Mouse (Mus musculus): ENCODE measurements around the gene Olfr1501. TPM values are rescaled to one million over a fixed set of nuclear protein-coding genes. Genes with fewer than 3 reads are reported as not detected.
A peak's percentile ranks its signal among the peaks of the same experiment; 100 is the strongest.
"Not testable (repeated sequence)": the region's sequence is repeated elsewhere in the genome, so short reads cannot be mapped to it uniquely, and the experiment has no call there.

Olfr1501 gene
- polyA plus RNA-seq, 2 experiments, result not detected

- no peak for DNase-seq (ENCODE audit: low spot score)
- no peaks in the 10 kb centered on the region for H3K36me3 ChIP-seq (ENCODE audit: control insufficient read depth, insufficient read depth, low read length)
- H3K27ac ChIP-seq (replicated peaks; ENCODE audit: low read depth, low read length), result no peak within 1 kb of the TSS
- no peak for ATAC-seq (ENCODE audit: low FRiP score, low read depth)
- H3K4me3 ChIP-seq (replicated peaks; ENCODE audit: low read length), result no peak within 1 kb of the TSS
- no peak within 1 kb of the TSS for H3K4me2 ChIP-seq (replicated peaks; ENCODE audit: low read depth, low read length, severe bottlenecking)
- H3K27me3 ChIP-seq (ENCODE audit: control insufficient read depth, insufficient read depth, low read length), result no peaks in the 10 kb centered on the region
- H3K9ac ChIP-seq (ENCODE audit: low read depth, low read length, severe bottlenecking), result no peak within 1 kb of the TSS
- H3K4me1 ChIP-seq (ENCODE audit: control insufficient read depth, insufficient read depth, low read length), result no peaks in the 10 kb centered on the region
- no peaks in the 10 kb centered on the region for H3K9me3 ChIP-seq (ENCODE audit: control insufficient read depth, low read length)
- no peak for TF ChIP-seq POLR2A (IDR thresholded peaks at IDR 0.05; ENCODE audit: borderline replicate concordance, extremely low read depth, insufficient read depth, insufficient read length)
Measured at GRCm38 (mm10) chr19:13819347-13819746, 31.1 kb downstream of the Olfr1501 start, which contains the start of gene Olfr1499. Gene Olfr1499 (minus strand): TSS chr19:13819447.

- no peak for TF ChIP-seq POLR2A (IDR thresholded peaks at IDR 0.05; ENCODE audit: borderline replicate concordance, extremely low read depth, insufficient read depth, insufficient read length)
- Histone ChIP-seq H3K9me3 (ENCODE audit: control insufficient read depth, low read length) (no peaks in the 10 kb centered on the region), H3K27ac (replicated peaks; ENCODE audit: low read depth, low read length) (no peak overlapping the region), H3K36me3 (ENCODE audit: control insufficient read depth, insufficient read depth, low read length) (no peaks in the 10 kb centered on the region), H3K9ac (ENCODE audit: low read depth, low read length, severe bottlenecking) (no peak overlapping the region), H3K4me1 (ENCODE audit: control insufficient read depth, insufficient read depth, low read length) (no peaks in the 10 kb centered on the region), H3K27me3 (ENCODE audit: control insufficient read depth, insufficient read depth, low read length) (no peaks in the 10 kb centered on the region), H3K4me2 (replicated peaks; ENCODE audit: low read depth, low read length, severe bottlenecking) (no peak overlapping the region), H3K4me3 (replicated peaks; ENCODE audit: low read length) (no peak overlapping the region)
- ATAC-seq (ENCODE audit: low FRiP score, low read depth) (no peak), DNase-seq (ENCODE audit: low spot score) (peak; percentile 4)
- 38% methylated on average over 5 of the region's 5 CpGs for WGBS
Measured at GRCm38 (mm10) chr19:13818827-13819226, 31.7 kb downstream of the Olfr1501 start.

- Histone ChIP-seq H3K4me2 (replicated peaks; ENCODE audit: low read depth, low read length, severe bottlenecking) (no peak overlapping the region), H3K27ac (replicated peaks; ENCODE audit: low read depth, low read length) (no peak overlapping the region), H3K4me3 (replicated peaks; ENCODE audit: low read length) (no peak overlapping the region), H3K27me3 (ENCODE audit: control insufficient read depth, insufficient read depth, low read length) (no peaks in the 10 kb centered on the region), H3K4me1 (ENCODE audit: control insufficient read depth, insufficient read depth, low read length) (no peaks in the 10 kb centered on the region), H3K36me3 (ENCODE audit: control insufficient read depth, insufficient read depth, low read length) (no peaks in the 10 kb centered on the region), H3K9ac (ENCODE audit: low read depth, low read length, severe bottlenecking) (no peak overlapping the region), H3K9me3 (ENCODE audit: control insufficient read depth, low read length) (no peaks in the 10 kb centered on the region)
- no peak for TF ChIP-seq POLR2A (IDR thresholded peaks at IDR 0.05; ENCODE audit: borderline replicate concordance, extremely low read depth, insufficient read depth, insufficient read length)
- no peak for DNase-seq (ENCODE audit: low spot score)
- WGBS, result 63% methylated on average over 2 of the region's 2 CpGs
- ATAC-seq (ENCODE audit: low FRiP score, low read depth), result no peak
Measured at GRCm38 (mm10) chr19:13812823-13813222, 37.7 kb downstream of the Olfr1501 start.

GRCm38 (mm10) chr19:13805486-13805885, 45.0 kb downstream of the Olfr1501 start:
- not testable (repeated sequence) for H3K36me3 ChIP-seq (ENCODE audit: control insufficient read depth, insufficient read depth, low read length); H3K27ac ChIP-seq (replicated peaks; ENCODE audit: low read depth, low read length); DNase-seq (ENCODE audit: low spot score); H3K9me3 ChIP-seq (ENCODE audit: control insufficient read depth, low read length); H3K4me2 ChIP-seq (replicated peaks; ENCODE audit: low read depth, low read length, severe bottlenecking); H3K9ac ChIP-seq (ENCODE audit: low read depth, low read length, severe bottlenecking); ATAC-seq (ENCODE audit: low FRiP score, low read depth); H3K4me1 ChIP-seq (ENCODE audit: control insufficient read depth, insufficient read depth, low read length); H3K27me3 ChIP-seq (ENCODE audit: control insufficient read depth, insufficient read depth, low read length); H3K4me3 ChIP-seq (replicated peaks; ENCODE audit: low read length)
- WGBS, result 64% methylated on average over 1 of the region's 1 CpGs

- no peaks in the 10 kb centered on the region for H3K27me3 ChIP-seq (ENCODE audit: control insufficient read depth, insufficient read depth, low read length)
- no peaks in the 10 kb centered on the region for H3K4me1 ChIP-seq (ENCODE audit: control insufficient read depth, insufficient read depth, low read length)
- no peak within 1 kb of the TSS for H3K9ac ChIP-seq (ENCODE audit: low read depth, low read length, severe bottlenecking)
- H3K4me3 ChIP-seq (replicated peaks; ENCODE audit: low read length), result no peak within 1 kb of the TSS
- H3K27ac ChIP-seq (replicated peaks; ENCODE audit: low read depth, low read length), result no peak within 1 kb of the TSS
- no peak for TF ChIP-seq POLR2A (IDR thresholded peaks at IDR 0.05; ENCODE audit: borderline replicate concordance, extremely low read depth, insufficient read depth, insufficient read length)
- H3K9me3 ChIP-seq (ENCODE audit: control insufficient read depth, low read length), result no peaks in the 10 kb centered on the region
- no peaks in the 10 kb centered on the region for H3K36me3 ChIP-seq (ENCODE audit: control insufficient read depth, insufficient read depth, low read length)
- no peak within 1 kb of the TSS for H3K4me2 ChIP-seq (replicated peaks; ENCODE audit: low read depth, low read length, severe bottlenecking)
- DNase-seq (ENCODE audit: low spot score) (no peak), ATAC-seq (ENCODE audit: low FRiP score, low read depth) (no peak)
Measured at GRCm38 (mm10) chr19:13798102-13798501, 52.4 kb downstream of the Olfr1501 start, which contains the start of gene Olfr1497. Gene Olfr1497 (minus strand): TSS chr19:13798202.

Other genes with a start within 250 kb of the Olfr1501 start
- not detected in 2 replicates for gene Olfr1487, start 233.3 kb downstream of the Olfr1501 start, polyA plus RNA-seq (2012; rRNA removed)
- gene Olfr1487, start 233.3 kb downstream of the Olfr1501 start, polyA plus RNA-seq (2014; fragmentation: Nextera tagmentation; extraction: Ambion mirVana), result not detected in 2 replicates
- gene Olfr1489, start 219.1 kb downstream of the Olfr1501 start, polyA plus RNA-seq (2012; rRNA removed), result not detected in 2 replicates
- gene Olfr1489, start 219.1 kb downstream of the Olfr1501 start, polyA plus RNA-seq (2014; fragmentation: Nextera tagmentation; extraction: Ambion mirVana), result not detected in 2 replicates
- gene Olfr1490, start 199.6 kb downstream of the Olfr1501 start, polyA plus RNA-seq (2012; rRNA removed), result not detected in 2 replicates
- not detected in 2 replicates for gene Olfr1490, start 199.6 kb downstream of the Olfr1501 start, polyA plus RNA-seq (2014; fragmentation: Nextera tagmentation; extraction: Ambion mirVana)
- gene Olfr1491, start 153.4 kb downstream of the Olfr1501 start, polyA plus RNA-seq (2012; rRNA removed), result not detected in 2 replicates
- gene Olfr1491, start 153.4 kb downstream of the Olfr1501 start, polyA plus RNA-seq (2014; fragmentation: Nextera tagmentation; extraction: Ambion mirVana), result not detected in 2 replicates
- gene Olfr1493-ps1, start 127.4 kb downstream of the Olfr1501 start, polyA plus RNA-seq (2012; rRNA removed), result not detected in 2 replicates
- gene Olfr1493-ps1, start 127.4 kb downstream of the Olfr1501 start, polyA plus RNA-seq (2014; fragmentation: Nextera tagmentation; extraction: Ambion mirVana), result not detected in 2 replicates
- gene Olfr1494, start 111.0 kb downstream of the Olfr1501 start, polyA plus RNA-seq (2012; rRNA removed), result not detected in 2 replicates
- gene Olfr1494, start 111.0 kb downstream of the Olfr1501 start, polyA plus RNA-seq (2014; fragmentation: Nextera tagmentation; extraction: Ambion mirVana), result not detected in 2 replicates
- gene Olfr1495, start 86.1 kb downstream of the Olfr1501 start, polyA plus RNA-seq (2012; rRNA removed), result not detected in 2 replicates
- gene Olfr1495, start 86.1 kb downstream of the Olfr1501 start, polyA plus RNA-seq (2014; fragmentation: Nextera tagmentation; extraction: Ambion mirVana), result not detected in 2 replicates
- not detected in 2 replicates for gene Olfr1496, start 72.8 kb downstream of the Olfr1501 start, polyA plus RNA-seq (2012; rRNA removed)
- not detected in 2 replicates for gene Olfr1496, start 72.8 kb downstream of the Olfr1501 start, polyA plus RNA-seq (2014; fragmentation: Nextera tagmentation; extraction: Ambion mirVana)
- not detected in 2 replicates for gene Olfr1497, start 52.5 kb downstream of the Olfr1501 start, polyA plus RNA-seq (2012; rRNA removed)
- not detected in 2 replicates for gene Olfr1497, start 52.5 kb downstream of the Olfr1501 start, polyA plus RNA-seq (2014; fragmentation: Nextera tagmentation; extraction: Ambion mirVana)
- not detected in 2 replicates for gene Olfr1499, start 31.2 kb downstream of the Olfr1501 start, polyA plus RNA-seq (2012; rRNA removed)
- gene Olfr1499, start 31.2 kb downstream of the Olfr1501 start, polyA plus RNA-seq (2014; fragmentation: Nextera tagmentation; extraction: Ambion mirVana), result not detected in 2 replicates
- not detected in 2 replicates for gene Olfr1500, start 20.2 kb downstream of the Olfr1501 start, polyA plus RNA-seq (2012; rRNA removed)
- not detected in 2 replicates for gene Olfr1500, start 20.2 kb downstream of the Olfr1501 start, polyA plus RNA-seq (2014; fragmentation: Nextera tagmentation; extraction: Ambion mirVana)
- gene Olfr1502, start 11.1 kb upstream of the Olfr1501 start, polyA plus RNA-seq (2012; rRNA removed), result not detected in 2 replicates
- gene Olfr1502, start 11.1 kb upstream of the Olfr1501 start, polyA plus RNA-seq (2014; fragmentation: Nextera tagmentation; extraction: Ambion mirVana), result not detected in 2 replicates
- not detected in 2 replicates for gene Olfr1504, start 47.2 kb upstream of the Olfr1501 start, polyA plus RNA-seq (2012; rRNA removed)
- gene Olfr1504, start 47.2 kb upstream of the Olfr1501 start, polyA plus RNA-seq (2014; fragmentation: Nextera tagmentation; extraction: Ambion mirVana), result not detected in 2 replicates
- gene Olfr1505, start 62.8 kb upstream of the Olfr1501 start, polyA plus RNA-seq (2012; rRNA removed), result not detected in 2 replicates
- not detected in 2 replicates for gene Olfr1505, start 62.8 kb upstream of the Olfr1501 start, polyA plus RNA-seq (2014; fragmentation: Nextera tagmentation; extraction: Ambion mirVana)

Data from limb, embryonic 14.5 days (tissue).